Mouse (Mus musculus) thymus, postnatal 14 days (tissue): ENCODE data around the gene Rnd2.
"Not testable (repeated sequence)": the region's sequence is repeated elsewhere in the genome, so short reads cannot be mapped to it uniquely, and the experiment has no call there.

Experiments used
- DNase-seq: peaks from one replicate; pipeline ENCODE4 v3.0.0; 2021

The Rnd2 gene

GRCm38 (mm10) chr11:101470206-101470605 is 5.4 kb downstream of the Rnd2 start:
- no peak for DNase-seq

DNA sequence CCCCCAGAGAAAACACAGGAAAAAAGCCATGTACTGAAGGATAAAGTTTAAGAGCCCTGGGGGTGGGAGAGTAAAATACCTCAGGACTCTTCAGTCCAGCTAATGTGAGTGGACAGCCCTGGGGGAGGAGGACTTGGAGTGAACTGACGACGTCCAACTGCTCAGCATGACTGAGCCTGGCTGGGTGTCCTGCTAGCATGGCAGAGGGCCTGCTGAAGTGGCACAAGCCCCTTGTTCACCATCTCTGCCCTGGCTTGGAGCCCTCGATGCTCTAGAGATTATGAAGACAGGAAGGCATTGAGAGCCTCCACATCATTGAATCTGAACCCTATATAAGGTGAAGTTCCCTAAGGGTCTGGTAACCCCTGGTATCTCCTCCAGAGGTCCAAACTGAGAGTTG is 7.1 kb downstream of the Rnd2 start:
- no peak for DNase-seq

GRCm38 (mm10) chr11:101472336-101472735 is 7.5 kb downstream of the Rnd2 start:
- DNase-seq: no peak

- not testable (repeated sequence) for DNase-seq
Observed at GRCm38 (mm10) chr11:101473686-101474085, 8.9 kb downstream of the Rnd2 start.

GRCm38 (mm10) chr11:101474298-101474697 is 9.5 kb downstream of the Rnd2 start:
- DNase-seq: no peak

DNA sequence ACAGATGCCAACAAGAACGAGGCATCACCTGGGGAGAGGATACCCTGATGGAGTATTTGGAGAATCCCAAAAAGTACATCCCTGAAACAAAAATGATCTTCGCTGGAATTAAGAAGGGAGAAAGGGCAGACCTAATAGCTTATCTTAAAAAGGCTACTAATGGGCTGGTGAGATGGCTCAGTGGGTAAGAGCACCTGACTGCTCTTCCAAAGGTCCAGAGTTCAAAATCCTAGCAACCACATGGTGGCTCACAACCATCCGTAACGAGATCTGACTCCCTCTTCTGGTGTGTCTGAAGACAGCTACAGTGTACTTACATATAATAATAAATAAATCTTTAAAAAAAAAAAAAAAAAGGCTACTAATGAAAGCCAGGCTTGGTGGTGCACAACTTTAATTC is 11.6 kb downstream of the Rnd2 start:
- DNase-seq: not testable (repeated sequence)

GRCm38 (mm10) chr11:101477194-101477551 is 12.4 kb downstream of the Rnd2 start:
- no peak for DNase-seq

DNA sequence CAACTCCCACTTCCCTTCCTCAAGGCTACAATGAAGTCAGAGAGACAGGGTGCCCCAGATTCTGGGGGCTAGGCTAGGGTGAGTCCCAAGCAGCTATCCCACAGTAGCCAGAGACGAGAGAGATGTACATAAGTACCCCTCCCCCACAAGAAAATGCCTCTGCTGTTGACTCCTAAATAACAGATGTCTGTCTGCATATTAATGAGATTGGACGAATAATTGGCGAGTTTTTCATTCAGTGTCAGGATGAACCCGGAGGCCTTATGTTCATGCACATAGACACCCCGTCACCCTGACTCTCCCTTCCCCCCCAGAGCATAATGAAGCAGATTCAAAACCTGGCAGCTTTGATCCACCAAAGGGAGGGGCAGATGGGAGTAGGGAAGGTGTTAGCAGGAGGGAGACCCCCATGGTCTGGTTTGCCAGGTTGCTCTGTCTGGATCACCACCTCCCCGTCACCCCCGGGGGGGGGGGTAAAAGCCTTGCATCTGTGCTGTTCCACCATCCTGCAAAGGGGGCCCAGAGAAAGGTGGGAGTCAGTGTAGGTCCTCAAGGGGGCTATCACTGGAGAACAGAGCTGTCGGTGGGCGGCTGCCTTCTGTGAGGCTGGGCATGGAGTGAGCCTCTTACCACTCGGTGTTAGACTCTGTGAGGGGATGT is 12.9 kb downstream of the Rnd2 start:
- no peak for DNase-seq

GRCm38 (mm10) chr11:101479171-101479635 is 14.4 kb downstream of the Rnd2 start:
- DNase-seq: no peak

DNA sequence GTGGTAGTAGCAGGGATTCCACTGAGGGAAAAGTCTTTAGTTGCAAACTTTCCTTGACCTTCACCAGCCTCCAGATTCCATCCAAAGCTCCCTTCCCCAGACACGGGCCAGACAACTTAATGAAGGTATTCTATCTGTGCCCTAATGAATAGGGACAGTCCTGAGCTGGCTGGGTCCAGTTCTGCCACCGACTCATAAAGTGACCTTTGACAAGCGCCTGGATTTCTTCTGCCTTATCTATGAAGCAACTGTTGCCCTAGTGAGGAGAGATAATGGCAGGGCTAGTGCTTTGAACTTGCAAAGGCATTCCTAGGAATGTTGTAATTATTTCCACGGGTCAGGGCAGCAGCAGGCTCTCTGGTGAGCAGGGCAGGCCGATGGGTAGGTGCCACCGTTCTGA is 16.1 kb downstream of the Rnd2 start:
- DNase-seq: no peak

GRCm38 (mm10) chr11:101483804-101484203 is 19.0 kb downstream of the Rnd2 start:
- DNase-seq: no peak

DNA sequence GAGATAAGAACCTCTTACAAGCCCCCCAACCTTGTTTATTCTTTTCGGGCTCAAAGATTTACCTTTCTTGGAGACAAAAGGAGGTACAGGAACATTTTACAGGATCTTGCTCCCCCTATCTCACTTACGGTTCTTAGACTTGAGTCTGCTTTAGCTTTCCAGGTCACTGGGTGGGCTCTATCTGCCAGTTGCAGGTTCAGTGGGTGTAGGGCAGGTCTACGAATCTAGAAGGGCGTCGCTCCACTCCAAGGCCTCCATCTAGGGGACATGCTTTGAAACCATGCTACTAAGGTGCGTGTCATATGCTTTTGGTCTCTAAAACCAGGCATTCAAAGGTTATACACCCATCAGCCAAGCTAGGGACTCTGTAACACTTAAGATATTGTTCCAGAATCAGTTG is 19.4 kb downstream of the Rnd2 start:
- no peak for DNase-seq

DNA sequence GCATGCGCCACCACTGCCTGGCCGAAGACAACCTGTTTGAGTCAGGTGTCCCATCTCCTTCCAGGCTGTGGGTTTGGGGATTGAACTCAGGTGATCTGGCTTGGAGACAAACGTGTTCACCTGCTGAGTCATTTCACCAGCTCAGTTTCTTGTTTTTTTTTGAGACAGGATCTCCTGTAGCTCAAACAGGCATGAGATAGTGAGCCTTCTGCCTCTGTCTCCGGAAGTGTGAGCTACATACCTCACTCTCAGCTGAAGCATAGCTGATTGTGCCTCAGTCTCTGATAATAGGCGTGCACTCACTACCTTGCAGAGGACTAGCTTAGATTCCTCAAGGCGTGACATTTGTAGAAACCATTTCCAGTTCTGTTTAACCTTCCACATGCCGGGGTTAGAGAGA is 20.0 kb downstream of the Rnd2 start:
- no peak for DNase-seq

DNA sequence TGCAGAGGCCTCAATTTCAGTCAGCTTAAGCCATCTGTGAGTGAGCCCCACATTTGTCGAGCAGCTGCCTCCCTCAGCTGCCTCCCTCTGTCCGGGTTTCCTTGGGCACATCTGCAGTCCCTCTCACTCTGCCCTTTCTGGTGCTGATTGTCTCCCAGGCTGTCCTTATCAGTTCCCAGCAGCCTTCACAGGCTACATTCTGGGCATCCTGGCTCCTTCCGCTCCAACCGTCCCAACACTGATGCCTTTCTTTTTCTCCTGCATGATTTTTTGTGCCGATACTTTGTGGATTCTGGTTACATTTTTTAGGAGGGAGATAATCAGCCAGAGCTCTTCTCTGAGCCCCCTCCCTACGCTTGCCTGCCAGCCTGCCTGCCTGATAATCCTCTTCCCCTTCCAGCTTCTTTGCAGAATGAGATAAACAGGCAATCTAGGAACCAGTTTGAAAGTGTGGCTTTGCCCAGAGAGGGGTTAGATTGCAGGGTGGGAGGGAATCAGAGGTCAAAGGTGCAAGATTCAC is 20.8 kb downstream of the Rnd2 start:
- no peak for DNase-seq

GRCm38 (mm10) chr11:101486126-101486525 is 21.3 kb downstream of the Rnd2 start:
- no peak for DNase-seq

- DNase-seq: no peak
Observed at GRCm38 (mm10) chr11:101506269-101506780, 41.5 kb downstream of the Rnd2 start.

- DNase-seq: no peak
Observed at GRCm38 (mm10) chr11:101507090-101507489, 42.3 kb downstream of the Rnd2 start.

DNA sequence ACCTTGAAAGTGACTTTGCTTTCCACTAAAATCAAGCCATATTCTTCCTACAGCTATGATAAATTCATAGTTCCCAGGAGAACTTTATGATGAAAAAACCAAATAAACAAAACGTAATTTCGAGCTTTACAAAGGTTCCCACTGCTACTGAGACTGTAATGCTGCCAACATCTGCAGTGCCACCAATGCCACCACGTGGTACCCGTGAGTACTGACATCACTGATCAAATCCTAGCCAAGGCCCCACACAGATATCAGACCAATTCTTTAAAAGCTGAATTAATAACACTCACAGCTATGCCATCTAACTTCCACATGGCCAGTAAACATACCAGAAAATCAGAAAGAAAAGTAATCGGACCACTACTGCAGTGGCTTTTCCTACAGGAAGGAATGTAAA is 54.1 kb downstream of the Rnd2 start:
- no peak for DNase-seq

DNA sequence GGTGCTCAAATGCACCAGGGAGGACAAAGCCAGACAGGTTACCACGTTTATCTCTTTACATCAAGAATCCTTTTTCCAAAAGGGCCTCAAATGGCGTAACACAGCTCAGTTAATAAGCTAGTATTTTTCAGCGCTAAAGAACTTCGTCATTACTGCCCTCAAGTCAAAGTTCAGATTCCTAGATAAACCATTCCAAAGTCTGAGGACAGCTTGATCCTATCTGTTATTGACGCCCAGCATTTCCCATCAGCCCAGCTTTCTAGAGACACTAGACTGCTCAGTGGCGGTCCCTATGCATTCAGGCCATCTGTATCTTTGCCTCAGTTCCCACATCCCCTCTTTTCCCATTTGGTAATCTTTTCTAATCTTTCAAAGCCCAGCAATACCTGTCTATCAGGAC is 54.6 kb downstream of the Rnd2 start:
- DNase-seq: no peak
